Mouse (Mus musculus) forebrain, embryonic 16.5 days (tissue): Measurements from ENCODE around the gene Spsb4. TPM values are rescaled to one million over a fixed set of nuclear protein-coding genes. Genes with fewer than 3 reads are reported as not detected.

Experiments used
- ATAC-seq: fragments of 200-750 bp; cut with Nextera tagmentation; 2 replicates; pipeline ENCODE4 v1.8.0; 2017; ENCODE audit warnings: mild to moderate bottlenecking, moderate library complexity
- H3K27ac ChIP-seq: fragments of 300-500 bp; sonication (generic); 2 replicates; pipeline ENCODE4 v1.5.1; 2014; ENCODE audit warnings: low read length, control low read depth
- H3K27me3 ChIP-seq: fragments of 300-500 bp; sonication (generic); replicated peaks from 2 replicates; pipeline ENCODE4 v1.6.1; 2014; ENCODE audit warnings: low read length; ENCODE audit not compliant: control insufficient read depth, insufficient read depth
- H3K36me3 ChIP-seq: fragments of 300-500 bp; sonication (generic); 2 replicates; pipeline ENCODE4 v1.6.1; 2014; ENCODE audit not compliant: control insufficient read depth, insufficient read depth
- H3K4me1 ChIP-seq: fragments of 300-500 bp; sonication (generic); replicated peaks from 2 replicates; pipeline ENCODE4 v1.6.1; 2014; ENCODE audit warnings: low read length; ENCODE audit not compliant: control insufficient read depth, insufficient read depth
- H3K4me2 ChIP-seq: fragments of 300-500 bp; sonication (generic); 2 replicates; pipeline ENCODE4 v1.6.1; 2014; ENCODE audit warnings: mild to moderate bottlenecking, low read length, control low read depth
- H3K4me3 ChIP-seq: fragments of 300-500 bp; sonication (generic); replicated peaks from 2 replicates; pipeline ENCODE4 v1.5.1; 2014; ENCODE audit warnings: mild to moderate bottlenecking, low read length, control low read depth
- H3K9ac ChIP-seq: fragments of 300-500 bp; sonication (generic); replicated peaks from 2 replicates; pipeline ENCODE4 v1.6.1; 2014; ENCODE audit warnings: low read depth, low read length, control low read depth
- H3K9me3 ChIP-seq: fragments of 300-500 bp; sonication (generic); 2 replicates; pipeline ENCODE4 v1.6.1; 2016; ENCODE audit warnings: low read length; ENCODE audit not compliant: control insufficient read depth
- WGBS: fragments of 180-500 bp; shearing (Covaris S2); extraction: QIAGEN DNeasy Blood & Tissue Kit; methylation state at CpG from one replicate; pipeline ENCODE4 v1.1.7; 2014; 5-methylcytosine and 5-hydroxymethylcytosine counted together
- polyA plus RNA-seq: library from polyadenylated mRNA; unstranded; fragments of >200 nt; fragmentation: Nextera tagmentation; extraction: Ambion mirVana; gene quantifications from 2 replicates; pipeline ENCODE4 v1.2.1, GENCODE M21; 2015

Gene Spsb4
- polyA plus RNA-seq, 1 experiment from 2014 or later, result 20.9 TPM

- WGBS, result 97% methylated on average over 1 of the region's 1 CpGs
- no peak overlapping the region for H3K4me2 ChIP-seq
- no peaks in the 10 kb centered on the region for H3K9me3 ChIP-seq
- no peak overlapping the region for H3K27ac ChIP-seq
- peaks cover 5% of the 10 kb centered on the region for H3K4me1 ChIP-seq
- no peak for ATAC-seq
- H3K4me3 ChIP-seq, result no peak overlapping the region
- H3K27me3 ChIP-seq, result no peaks in the 10 kb centered on the region
- no peaks in the 10 kb centered on the region for H3K36me3 ChIP-seq
- no peak overlapping the region for H3K9ac ChIP-seq
Observed at GRCm38 (mm10) chr9:96909503-96909902, 109.1 kb downstream of the Spsb4 start.

- H3K9ac ChIP-seq, result no peak overlapping the region
- ATAC-seq, result no peak
- no peaks in the 10 kb centered on the region for H3K27me3 ChIP-seq
- H3K4me1 ChIP-seq, result peaks cover 5% of the 10 kb centered on the region
- no peak overlapping the region for H3K4me2 ChIP-seq
- H3K27ac ChIP-seq, result no peak overlapping the region
- H3K36me3 ChIP-seq, result no peaks in the 10 kb centered on the region
- 62% methylated on average over 2 of the region's 2 CpGs for WGBS
- H3K9me3 ChIP-seq, result no peaks in the 10 kb centered on the region
- H3K4me3 ChIP-seq, result no peak overlapping the region
Observed at GRCm38 (mm10) chr9:96908737-96909136, 109.9 kb downstream of the Spsb4 start.

GRCm38 (mm10) chr9:96904360-96905355, 114.0 kb downstream of the Spsb4 start:
- Histone ChIP-seq H3K4me3 (no peak overlapping the region), H3K27ac (peak overlapping the region; percentile 42; the same call in 1 of the 2 replicates), H3K9me3 (no peaks in the 10 kb centered on the region), H3K36me3 (no peaks in the 10 kb centered on the region), H3K4me2 (no peak overlapping the region), H3K4me1 (peaks cover 5% of the 10 kb centered on the region), H3K27me3 (no peaks in the 10 kb centered on the region), H3K9ac (no peak overlapping the region)
- peak; percentile 61 for ATAC-seq
- 61% methylated on average over 7 of the region's 7 CpGs for WGBS

- no peak for ATAC-seq
- Histone ChIP-seq H3K36me3 (no peaks in the 10 kb centered on the region), H3K4me3 (no peak overlapping the region), H3K4me2 (no peak overlapping the region), H3K9me3 (no peaks in the 10 kb centered on the region), H3K27me3 (no peaks in the 10 kb centered on the region), H3K9ac (no peak overlapping the region), H3K4me1 (peaks cover 1% of the 10 kb centered on the region), H3K27ac (no peak overlapping the region)
- 89% methylated on average over 5 of the region's 5 CpGs for WGBS
Observed at GRCm38 (mm10) chr9:96899717-96900116, 118.9 kb downstream of the Spsb4 start.

GRCm38 (mm10) chr9:96899004-96899403, 119.6 kb downstream of the Spsb4 start:
- no peak for ATAC-seq
- Histone ChIP-seq H3K4me3 (no peak overlapping the region), H3K4me2 (no peak overlapping the region), H3K27me3 (no peaks in the 10 kb centered on the region), H3K27ac (no peak overlapping the region), H3K36me3 (no peaks in the 10 kb centered on the region), H3K4me1 (no peaks in the 10 kb centered on the region), H3K9ac (no peak overlapping the region), H3K9me3 (no peaks in the 10 kb centered on the region)

- WGBS, result 90% methylated on average over 1 of the region's 1 CpGs
- H3K4me1 ChIP-seq, result peaks cover 11% of the 10 kb centered on the region
- H3K9me3 ChIP-seq, result no peaks in the 10 kb centered on the region
- no peak overlapping the region for H3K27ac ChIP-seq
- H3K4me3 ChIP-seq, result no peak overlapping the region
- no peak for ATAC-seq
- H3K9ac ChIP-seq, result no peak overlapping the region
- no peaks in the 10 kb centered on the region for H3K27me3 ChIP-seq
- no peaks in the 10 kb centered on the region for H3K36me3 ChIP-seq
- no peak overlapping the region for H3K4me2 ChIP-seq
Observed at GRCm38 (mm10) chr9:96896690-96897089, 122.0 kb downstream of the Spsb4 start.

- peaks cover 30% of the 10 kb centered on the region for H3K4me1 ChIP-seq
- no peak overlapping the region for H3K4me3 ChIP-seq
- H3K27ac ChIP-seq, result no peak overlapping the region
- no peaks in the 10 kb centered on the region for H3K9me3 ChIP-seq
- no peak for ATAC-seq
- no peak overlapping the region for H3K4me2 ChIP-seq
- WGBS, result 84% methylated on average over 5 of the region's 5 CpGs
- H3K36me3 ChIP-seq, result no peaks in the 10 kb centered on the region
- no peaks in the 10 kb centered on the region for H3K27me3 ChIP-seq
- no peak overlapping the region for H3K9ac ChIP-seq
Observed at GRCm38 (mm10) chr9:96893582-96893981, 125.1 kb downstream of the Spsb4 start.

Other genes with a start within 250 kb of the Spsb4 start
- 32.5 and 33.3 TPM in 2 replicates for gene Pxylp1, start 126.2 kb downstream of the Spsb4 start, polyA plus RNA-seq
- 77.5 and 82.5 TPM in 2 replicates for gene Slc25a36, start 92.3 kb upstream of the Spsb4 start, polyA plus RNA-seq